Mouse (Mus musculus) liver, embryonic 15.5 days (tissue): ENCODE data around the gene Gm49383. TPM values are rescaled to one million over a fixed set of nuclear protein-coding genes. Genes with fewer than 3 reads are reported as not detected.

ENCODE experiments used
- ATAC-seq: fragments of 200-750 bp; cut with Nextera tagmentation; 2 replicates; pipeline ENCODE4 v1.8.0; 2017; ENCODE audit warnings: moderate number of reproducible peaks, mild to moderate bottlenecking, moderate library complexity; ENCODE audit not compliant: insufficient read depth
- H3K27ac ChIP-seq: fragments of 300-500 bp; sonication (generic); replicated peaks from 2 replicates; pipeline ENCODE4 v1.5.1; 2015; ENCODE audit warnings: mild to moderate bottlenecking, inconsistent platforms
- H3K27me3 ChIP-seq: fragments of 300-500 bp; sonication (generic); 2 replicates; pipeline ENCODE4 v1.6.1; 2015; ENCODE audit warnings: mild to moderate bottlenecking, inconsistent platforms
- H3K36me3 ChIP-seq: fragments of 300-500 bp; sonication (generic); replicated peaks from 2 replicates; pipeline ENCODE4 v1.6.1; 2015; ENCODE audit warnings: moderate library complexity, mild to moderate bottlenecking, inconsistent platforms
- H3K4me1 ChIP-seq: fragments of 300-500 bp; sonication (generic); replicated peaks from 2 replicates; pipeline ENCODE4 v1.6.1; 2015; ENCODE audit warnings: inconsistent platforms
- H3K4me2 ChIP-seq: fragments of 300-500 bp; sonication (generic); 2 replicates; pipeline ENCODE4 v1.6.1; 2015; ENCODE audit warnings: moderate library complexity, mild to moderate bottlenecking, inconsistent platforms
- H3K4me3 ChIP-seq: fragments of 300-500 bp; sonication (generic); replicated peaks from 2 replicates; pipeline ENCODE4 v1.5.1; 2015; ENCODE audit warnings: mild to moderate bottlenecking, inconsistent platforms
- H3K9ac ChIP-seq: fragments of 300-500 bp; sonication (generic); 2 replicates; pipeline ENCODE4 v1.6.1; 2015; ENCODE audit warnings: moderate library complexity, mild to moderate bottlenecking, inconsistent platforms
- H3K9me3 ChIP-seq: fragments of 300-500 bp; sonication (generic); replicated peaks from 2 replicates; pipeline ENCODE4 v1.6.1; 2016; ENCODE audit warnings: inconsistent platforms
- WGBS: fragments of 180-500 bp; shearing (Covaris S2); methylation state at CpG from one replicate; pipeline ENCODE4 v1.1.7; 2015; ENCODE audit warnings: mixed read lengths; ENCODE audit not compliant: insufficient replicate concordance; 5-methylcytosine and 5-hydroxymethylcytosine counted together
- polyA plus RNA-seq: library from polyadenylated mRNA; unstranded; fragments of >200 nt; fragmentation: Nextera tagmentation; extraction: Ambion mirVana; gene quantifications from 2 replicates; pipeline ENCODE4 v1.2.1, GENCODE M21; 2015

The Gm49383 gene
- 17.9 and 18.8 TPM in 2 replicates for polyA plus RNA-seq

DNA sequence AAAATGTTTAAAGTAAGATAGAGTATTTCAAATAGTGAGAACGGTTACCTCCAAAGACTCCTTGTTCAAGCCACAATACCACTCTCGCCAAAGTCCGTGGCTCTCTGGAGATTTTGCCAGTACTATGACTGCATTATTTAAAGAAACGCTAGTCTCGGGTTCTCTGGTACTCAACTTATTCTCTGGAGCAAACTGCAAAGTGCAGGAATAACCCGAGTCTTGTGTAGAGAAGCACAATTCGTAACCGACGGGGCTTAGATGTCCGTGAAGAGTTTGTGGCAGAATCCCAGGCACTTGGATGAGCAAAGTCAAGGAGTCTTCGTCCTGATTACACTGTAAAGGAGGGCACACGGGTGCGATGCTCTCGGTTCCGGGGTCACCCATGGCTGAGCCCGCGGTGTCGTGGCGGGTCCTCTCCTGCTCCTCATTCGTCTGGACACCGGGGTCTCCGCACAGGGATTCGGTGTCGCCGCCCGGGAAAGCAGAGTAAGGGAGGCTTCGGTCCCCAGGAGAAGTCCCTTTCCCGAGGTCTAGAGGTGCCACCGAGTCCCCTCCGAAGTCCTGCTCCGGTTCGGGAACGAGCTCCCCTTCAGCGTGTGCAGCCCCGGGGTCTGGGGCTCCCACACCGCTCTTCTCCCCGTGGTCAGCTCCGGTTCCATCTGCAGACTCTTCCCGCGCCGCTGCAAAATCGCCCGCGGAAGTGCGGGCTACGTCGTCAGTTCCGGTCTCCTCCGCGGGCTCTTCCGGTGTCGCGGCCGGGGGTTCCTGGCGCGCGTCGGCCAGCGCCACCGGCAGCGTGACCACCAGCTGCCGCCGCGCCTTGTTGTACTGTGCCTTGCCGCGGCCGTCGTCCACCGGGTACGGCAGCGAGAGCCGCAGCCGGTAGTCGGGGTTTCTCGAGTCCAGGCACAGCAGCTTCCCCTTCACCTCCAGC, at the start of gene Gm49383:
Gene Gm49383, minus strand, starts transcription at position 661 of the 934 bp plus-strand sequence.
- H3K36me3 ChIP-seq, result peaks cover 36% of the 10 kb centered on the region
- WGBS, result under 1% methylated on average over 75 of the region's 75 CpGs
- no peaks in the 10 kb centered on the region for H3K27me3 ChIP-seq
- H3K27ac ChIP-seq, result peak within 1 kb of the TSS; percentile 83
- H3K4me2 ChIP-seq, result peak within 1 kb of the TSS; percentile 99
- peak within 1 kb of the TSS; percentile 99 for H3K4me3 ChIP-seq
- ATAC-seq, result peak; percentile 72
- peaks cover 37% of the 10 kb centered on the region for H3K4me1 ChIP-seq
- H3K9ac ChIP-seq, result peak within 1 kb of the TSS; percentile 96
- H3K9me3 ChIP-seq, result no peaks in the 10 kb centered on the region

DNA sequence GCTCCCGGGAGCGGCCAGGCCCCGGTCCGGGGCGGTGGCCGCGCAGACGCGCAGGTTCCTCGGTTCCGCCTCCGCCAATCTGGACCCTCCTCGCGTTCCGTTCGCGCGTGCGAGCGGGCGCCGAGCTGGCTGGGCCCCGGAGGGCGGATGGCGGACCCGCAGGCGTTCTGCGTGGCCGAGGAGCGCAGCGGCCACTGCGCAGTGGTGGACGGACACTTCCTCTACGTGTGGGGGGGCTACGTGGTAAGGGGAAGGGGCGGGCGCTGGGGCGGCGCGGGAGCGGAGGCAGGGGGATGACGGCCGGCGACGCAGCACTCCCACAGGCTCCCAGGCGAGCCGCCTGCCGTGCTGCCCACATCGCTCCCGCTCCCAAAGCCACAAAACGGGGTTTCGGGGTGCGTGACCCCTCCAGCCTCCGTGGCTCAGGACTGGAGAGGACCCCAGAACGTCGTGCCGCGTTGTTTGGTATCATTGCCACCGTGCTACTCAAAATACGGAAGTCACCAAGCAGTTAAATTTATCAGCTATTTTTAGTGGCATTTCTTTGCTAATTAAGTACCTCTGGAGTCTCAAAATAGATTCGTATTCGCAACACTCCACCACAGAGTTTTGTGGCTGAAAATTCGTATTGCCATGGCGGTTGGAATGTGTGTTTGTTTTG, 45.0 kb upstream of the Gm49383 start:
- peak overlapping the region; percentile 45; the same call in 1 of the 2 replicates for H3K27ac ChIP-seq
- peak overlapping the region; percentile 72 for H3K4me3 ChIP-seq
- H3K27me3 ChIP-seq, result peaks cover 18% of the 10 kb centered on the region; the same call in 1 of the 2 replicates
- peak overlapping the region; percentile 98 for H3K4me2 ChIP-seq
- peak; percentile 81 for ATAC-seq
- WGBS, result under 1% methylated on average over 64 of the region's 64 CpGs
- H3K9me3 ChIP-seq, result no peaks in the 10 kb centered on the region
- H3K9ac ChIP-seq, result peak overlapping the region; percentile 69
- H3K36me3 ChIP-seq, result no peaks in the 10 kb centered on the region
- H3K4me1 ChIP-seq, result peaks cover 20% of the 10 kb centered on the region

DNA sequence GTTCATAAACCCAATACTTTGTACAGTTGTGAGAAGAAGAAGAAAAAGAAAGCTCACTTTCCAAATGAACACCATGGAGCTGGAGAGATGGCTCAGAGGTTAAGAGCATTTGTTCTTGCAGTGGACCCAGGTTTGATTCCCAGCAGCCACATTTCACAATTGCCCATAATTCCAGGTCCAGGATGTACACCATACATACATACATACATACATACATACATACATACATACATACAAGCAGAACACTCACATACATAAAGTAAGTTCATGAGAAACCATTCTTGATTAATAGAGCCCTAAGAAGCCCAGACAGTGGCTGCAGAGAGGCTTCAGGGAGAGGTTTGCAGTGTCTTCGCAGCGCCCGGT, 44.5 kb upstream of the Gm49383 start:
- no peak; the same call in 1 of the 2 replicates for ATAC-seq
- Histone ChIP-seq H3K27ac (0 out of 2 replicates have a peak overlapping the region, but pooled peaks have one; percentile 45), H3K27me3 (peaks cover 18% of the 10 kb centered on the region; the same call in 1 of the 2 replicates), H3K4me2 (peak overlapping the region; percentile 98), H3K4me3 (peak overlapping the region; percentile 72), H3K9me3 (no peaks in the 10 kb centered on the region), H3K4me1 (peaks cover 20% of the 10 kb centered on the region), H3K9ac (peak overlapping the region; percentile 69), H3K36me3 (no peaks in the 10 kb centered on the region)
- 0% methylated on average over 3 of the region's 3 CpGs for WGBS

DNA sequence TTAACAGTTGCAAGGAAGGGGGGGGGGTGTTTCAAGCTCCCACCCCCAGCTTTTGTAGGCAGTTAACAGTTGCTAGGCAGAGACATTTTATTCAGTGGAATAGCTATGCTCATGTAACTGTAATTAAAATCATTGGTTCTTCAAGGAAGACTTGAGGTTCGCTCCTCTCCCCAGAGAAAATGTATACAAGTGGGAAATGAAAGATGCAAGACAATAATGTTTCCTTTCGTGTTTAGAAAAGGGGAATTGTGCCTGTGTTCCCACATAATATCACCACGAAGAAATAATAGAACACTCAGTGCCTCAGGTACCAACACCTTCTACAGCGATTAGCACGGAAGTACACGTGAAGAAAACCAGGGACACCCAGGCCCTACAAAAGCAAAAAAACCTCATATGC, 44.0 kb upstream of the Gm49383 start, which contains the start of gene Klhdc1:
Gene Klhdc1, plus strand, starts transcription at position 301 of the 400 bp plus-strand sequence.
- peak within 1 kb of the TSS; percentile 45; the same call in 1 of the 2 replicates for H3K27ac ChIP-seq
- no peak for ATAC-seq
- peak within 1 kb of the TSS; percentile 72 for H3K4me3 ChIP-seq
- peaks cover 20% of the 10 kb centered on the region for H3K4me1 ChIP-seq
- WGBS, result 53% methylated on average over 6 of the region's 6 CpGs
- H3K9ac ChIP-seq, result peak within 1 kb of the TSS; percentile 69
- H3K36me3 ChIP-seq, result no peaks in the 10 kb centered on the region
- H3K4me2 ChIP-seq, result peak within 1 kb of the TSS; percentile 98
- no peaks in the 10 kb centered on the region for H3K9me3 ChIP-seq
- peaks cover 18% of the 10 kb centered on the region; the same call in 1 of the 2 replicates for H3K27me3 ChIP-seq

DNA sequence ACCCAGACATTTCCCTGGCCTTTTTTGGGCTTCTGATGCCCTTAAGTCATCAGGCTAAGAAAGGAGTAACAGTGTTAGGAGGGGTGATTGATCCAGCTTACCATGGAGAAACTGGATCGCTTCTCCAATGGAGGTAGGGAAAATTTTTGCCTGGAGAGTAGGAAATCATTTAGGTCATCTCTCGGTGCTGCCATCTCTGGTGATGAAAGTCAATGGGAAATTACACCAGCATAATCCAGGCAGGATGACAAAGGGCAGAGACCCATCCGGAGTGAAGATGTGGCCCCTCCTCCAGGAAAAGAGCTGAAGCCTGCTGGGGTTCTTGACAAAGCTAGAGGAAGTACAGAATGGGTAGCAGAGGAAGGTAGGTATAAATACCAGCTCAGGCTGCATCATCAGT, 41.4 kb upstream of the Gm49383 start:
- H3K9me3 ChIP-seq, result no peaks in the 10 kb centered on the region
- no peaks in the 10 kb centered on the region for H3K36me3 ChIP-seq

DNA sequence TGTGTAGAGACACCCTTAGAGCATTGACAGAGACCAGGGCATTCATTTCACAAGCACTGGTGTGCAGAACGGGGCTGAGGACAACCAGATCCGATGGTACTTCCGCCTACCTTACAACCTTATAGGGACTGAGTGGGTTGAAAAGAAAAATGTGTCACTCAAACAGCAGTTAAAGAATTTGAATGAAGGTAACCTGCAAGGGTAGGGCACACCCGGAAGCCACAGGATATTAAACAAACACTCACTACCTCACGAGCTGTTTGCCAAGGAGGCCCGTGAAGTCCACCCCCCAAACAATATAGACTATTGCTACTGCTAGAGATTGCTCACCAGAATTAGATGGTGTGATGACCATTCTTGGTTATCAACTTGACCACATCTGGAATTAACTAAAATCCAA, 38.9 kb upstream of the Gm49383 start:
- Histone ChIP-seq H3K27ac (no peak overlapping the region), H3K4me3 (no peak overlapping the region), H3K9me3 (no peaks in the 10 kb centered on the region), H3K4me2 (no peak overlapping the region), H3K36me3 (no peaks in the 10 kb centered on the region), H3K27me3 (0 out of 2 replicates have a peak, but pooled peaks cover 12% of the 10 kb centered on the region), H3K9ac (no peak overlapping the region), H3K4me1 (peaks cover 3% of the 10 kb centered on the region; the same call in 1 of the 2 replicates)
- ATAC-seq, result no peak
- WGBS, result 78% methylated on average over 6 of the region's 6 CpGs

More for the DNA sequence above, 41.4 kb upstream of the Gm49383 start:
- ATAC-seq, result no peak
- Histone ChIP-seq H3K27me3 (peaks cover 18% of the 10 kb centered on the region; the same call in 1 of the 2 replicates), H3K9ac (no peak overlapping the region), H3K27ac (no peak overlapping the region), H3K4me1 (peaks cover 20% of the 10 kb centered on the region), H3K4me3 (no peak overlapping the region), H3K4me2 (no peak overlapping the region)
- 32% methylated on average over 3 of the region's 3 CpGs for WGBS

DNA sequence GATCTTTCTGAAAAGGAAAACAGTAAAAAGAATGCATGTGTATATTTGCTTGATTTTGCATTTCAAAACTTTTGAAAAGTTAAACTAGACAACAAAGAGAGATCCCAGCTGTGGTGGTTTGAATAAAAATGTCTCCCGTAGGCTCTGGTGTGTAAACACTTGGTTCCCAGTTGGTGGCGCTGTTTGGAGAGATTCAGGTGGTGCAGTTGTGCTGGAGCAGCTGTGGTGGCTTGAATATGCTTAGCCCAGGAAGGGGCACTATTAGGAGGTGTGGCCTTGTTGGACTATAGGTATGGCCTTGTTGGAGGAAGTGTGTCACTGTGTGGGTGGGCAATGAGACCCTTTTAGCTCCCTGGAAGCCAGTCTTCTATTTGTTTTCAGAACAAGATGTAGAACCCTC, 32.3 kb upstream of the Gm49383 start:
- H3K27ac ChIP-seq, result no peak overlapping the region
- H3K4me3 ChIP-seq, result no peak overlapping the region
- no peak overlapping the region for H3K4me2 ChIP-seq
- H3K4me1 ChIP-seq, result peaks cover 31% of the 10 kb centered on the region
- no peak overlapping the region for H3K9ac ChIP-seq
- H3K27me3 ChIP-seq, result no peaks in the 10 kb centered on the region
- WGBS, result 56% methylated on average over 2 of the region's 2 CpGs
- peaks cover 18% of the 10 kb centered on the region for H3K36me3 ChIP-seq
- ATAC-seq, result no peak
- H3K9me3 ChIP-seq, result no peaks in the 10 kb centered on the region

DNA sequence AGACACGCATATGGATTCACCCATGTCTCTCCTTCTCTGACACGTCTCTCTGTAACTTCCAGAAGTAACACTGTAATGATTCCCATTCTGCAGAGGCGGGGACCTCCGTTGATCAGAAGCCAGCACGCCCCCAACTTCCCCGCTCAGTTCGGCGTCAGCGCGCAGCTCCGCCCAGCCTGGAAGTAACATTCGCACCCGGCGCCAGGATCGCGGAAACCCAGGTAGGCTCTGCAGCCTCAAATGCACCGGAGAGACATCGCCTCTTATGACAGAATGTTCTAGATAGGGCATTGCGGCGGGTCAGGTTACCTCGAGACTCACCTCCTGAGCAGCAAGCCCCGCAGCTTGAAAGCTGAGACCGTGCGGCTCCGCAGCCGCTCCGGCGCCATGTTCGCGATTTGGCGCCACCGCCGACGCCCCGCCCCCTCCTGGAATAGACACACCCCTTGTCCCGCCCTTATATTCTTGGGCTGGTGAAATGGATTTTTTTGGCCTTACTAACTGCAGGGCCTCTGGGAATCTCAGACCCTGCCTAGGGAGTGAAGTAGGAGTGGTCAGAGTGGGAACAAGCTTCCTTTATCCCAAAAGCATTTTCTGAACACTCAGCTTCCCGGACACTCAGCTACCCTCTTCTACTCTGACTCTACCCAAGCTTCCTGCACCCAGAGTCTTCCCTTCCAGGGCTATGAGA, 31.0 kb upstream of the Gm49383 start, which contains the start of gene Pole2:
Gene Pole2, minus strand, starts transcription at position 420 of the 691 bp plus-strand sequence.
- no peaks in the 10 kb centered on the region for H3K27me3 ChIP-seq
- peak; percentile 96 for ATAC-seq
- H3K9me3 ChIP-seq, result no peaks in the 10 kb centered on the region
- H3K4me1 ChIP-seq, result peaks cover 31% of the 10 kb centered on the region
- under 1% methylated on average over 37 of the region's 37 CpGs for WGBS
- peak within 1 kb of the TSS; percentile 72 for H3K4me2 ChIP-seq
- peak within 1 kb of the TSS; percentile 64 for H3K9ac ChIP-seq
- peaks cover 31% of the 10 kb centered on the region for H3K36me3 ChIP-seq
- H3K27ac ChIP-seq, result peak within 1 kb of the TSS; percentile 76
- H3K4me3 ChIP-seq, result peak within 1 kb of the TSS; percentile 80

DNA sequence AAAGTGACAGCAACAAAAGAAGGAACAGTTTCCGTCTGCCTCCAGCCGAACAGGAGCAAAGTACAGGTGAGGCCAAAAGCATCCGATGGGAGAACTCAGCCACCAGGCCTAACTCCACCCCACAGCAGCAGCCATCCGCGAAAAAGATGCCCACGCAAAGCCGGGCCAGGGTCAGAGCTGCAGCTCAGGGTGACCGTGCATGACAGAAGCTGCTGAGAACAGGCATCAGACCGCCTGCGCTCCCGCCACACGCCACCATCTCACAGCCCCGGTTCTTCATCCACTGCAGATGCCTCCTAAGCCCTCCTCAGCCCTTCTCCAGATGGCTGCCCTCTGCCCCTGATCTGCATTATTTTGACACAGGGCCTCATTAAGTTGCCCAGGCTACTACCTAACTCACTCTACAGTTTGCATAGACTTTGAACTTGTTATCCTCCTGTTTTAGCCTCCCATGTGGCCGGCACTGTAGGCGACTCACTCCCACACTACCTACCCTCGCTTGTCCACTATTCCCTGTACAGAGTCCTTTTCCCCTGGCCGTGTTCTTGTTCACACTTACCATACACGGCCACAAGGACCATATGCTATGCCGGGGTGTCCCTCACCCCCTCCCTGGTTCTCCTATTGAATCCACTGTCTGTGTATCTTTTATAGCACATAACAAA, 23.8 kb upstream of the Gm49383 start:
- ATAC-seq, result no peak
- Histone ChIP-seq H3K9me3 (no peaks in the 10 kb centered on the region), H3K4me2 (no peak overlapping the region), H3K4me1 (peaks cover 3% of the 10 kb centered on the region; the same call in 1 of the 2 replicates), H3K36me3 (peaks cover 92% of the 10 kb centered on the region), H3K27me3 (no peaks in the 10 kb centered on the region), H3K4me3 (no peak overlapping the region), H3K27ac (no peak overlapping the region), H3K9ac (no peak overlapping the region)
- 83% methylated on average over 19 of the region's 19 CpGs for WGBS

DNA sequence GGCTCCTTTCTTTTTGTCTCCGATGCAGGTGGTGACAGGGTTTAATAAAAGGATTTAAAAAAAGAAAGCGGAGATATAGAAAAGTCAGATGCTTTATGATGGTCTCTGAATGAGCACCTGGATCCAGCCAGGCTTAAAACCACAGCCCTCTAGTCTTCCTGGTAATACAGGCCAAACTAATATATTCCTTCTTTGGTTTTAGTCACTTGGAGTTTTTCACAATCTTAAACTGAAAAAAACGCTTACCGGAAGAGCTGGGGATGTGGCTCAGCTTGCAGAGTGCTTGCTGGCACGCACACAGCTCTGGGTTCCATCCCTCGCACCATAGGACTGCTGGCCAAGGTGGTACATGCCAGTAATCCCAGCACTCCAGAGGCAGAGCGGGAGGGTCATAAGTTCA, 19.7 kb upstream of the Gm49383 start:
- no peak overlapping the region for H3K4me2 ChIP-seq
- no peaks in the 10 kb centered on the region for H3K9me3 ChIP-seq
- H3K4me3 ChIP-seq, result no peak overlapping the region
- H3K36me3 ChIP-seq, result peaks cover 97% of the 10 kb centered on the region
- no peaks in the 10 kb centered on the region for H3K27me3 ChIP-seq
- WGBS, result 91% methylated on average over 7 of the region's 7 CpGs
- no peak overlapping the region for H3K9ac ChIP-seq
- no peak overlapping the region for H3K27ac ChIP-seq
- ATAC-seq, result no peak
- no peaks in the 10 kb centered on the region for H3K4me1 ChIP-seq
